Mouse (Mus musculus): ENCODE measurements around the gene Gm28043. TPM values are rescaled to one million over a fixed set of nuclear protein-coding genes. Genes with fewer than 3 reads are reported as not detected.
"Not testable (repeated sequence)": the region's sequence is repeated elsewhere in the genome, so short reads cannot be mapped to it uniquely, and the experiment has no call there.

The Gm28043 gene
- total RNA-seq, 1 experiment from 2014 or later = 9.5 TPM

DNA sequence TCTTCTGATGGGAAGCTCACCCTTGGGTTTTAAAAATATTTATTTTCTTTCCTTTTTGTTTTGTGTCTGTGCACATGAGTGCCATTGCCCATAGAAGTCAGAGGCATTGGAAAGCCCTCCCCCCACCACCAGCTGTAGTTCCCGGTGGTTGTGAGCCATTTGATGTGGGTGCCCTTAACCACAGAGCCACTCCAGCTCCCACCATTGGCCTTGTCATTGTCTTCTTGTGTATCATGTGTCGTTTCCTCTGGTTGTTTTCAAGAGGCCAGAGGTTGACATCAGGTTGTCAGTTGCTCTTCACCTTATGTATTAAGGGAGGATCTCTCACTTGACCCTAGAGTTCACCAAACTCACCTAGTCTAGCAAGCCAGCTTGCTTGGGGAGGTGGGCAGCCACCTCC is 78.9 kb downstream of the Gm28043 start:
- no peak for ATAC-seq (replicated peaks in 1 of 2; ENCODE audit: insufficient read depth in 1 of 2, low FRiP score in 2 of 2, low TSS enrichment in 1 of 2, low read depth in 1 of 2, poor library complexity in 2 of 2, severe bottlenecking in 2 of 2)

DNA sequence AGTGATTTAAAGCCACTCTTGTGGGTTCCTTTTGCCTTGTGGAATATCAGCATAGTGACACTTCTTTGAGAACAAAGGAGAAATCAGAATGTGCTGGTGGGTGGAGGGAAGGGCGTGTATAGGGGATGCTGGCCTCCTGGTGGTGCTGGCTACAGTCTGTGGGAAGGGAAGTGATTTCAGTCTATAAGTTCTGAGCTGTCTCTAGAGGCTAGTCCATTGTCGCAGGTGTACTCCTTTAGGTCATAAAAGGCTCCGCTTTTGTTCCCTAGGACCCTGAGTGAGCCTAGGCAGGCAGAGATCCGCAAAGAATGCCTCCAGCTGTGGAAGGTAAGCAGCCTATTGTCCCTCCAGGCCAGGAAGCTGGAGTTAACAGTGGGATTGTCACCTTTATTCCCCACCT is 79.8 kb downstream of the Gm28043 start:
- ATAC-seq (replicated peaks in 1 of 2; ENCODE audit: insufficient read depth in 1 of 2, low FRiP score in 2 of 2, low TSS enrichment in 1 of 2, low read depth in 1 of 2, poor library complexity in 2 of 2, severe bottlenecking in 2 of 2) = no peak

GRCm38 (mm10) chr17:29696940-29697339 is 82.3 kb downstream of the Gm28043 start:
- no peak for ATAC-seq (replicated peaks in 1 of 2; ENCODE audit: insufficient read depth in 1 of 2, low FRiP score in 2 of 2, low TSS enrichment in 1 of 2, low read depth in 1 of 2, poor library complexity in 2 of 2, severe bottlenecking in 2 of 2)

GRCm38 (mm10) chr17:29698421-29698820 is 83.7 kb downstream of the Gm28043 start:
- ATAC-seq (replicated peaks in 1 of 2; ENCODE audit: insufficient read depth in 1 of 2, low FRiP score in 2 of 2, low TSS enrichment in 1 of 2, low read depth in 1 of 2, poor library complexity in 2 of 2, severe bottlenecking in 2 of 2) = no peak

- ATAC-seq (replicated peaks in 1 of 2; ENCODE audit: insufficient read depth in 1 of 2, low FRiP score in 2 of 2, low TSS enrichment in 1 of 2, low read depth in 1 of 2, poor library complexity in 2 of 2, severe bottlenecking in 2 of 2) = no peak
Measured at GRCm38 (mm10) chr17:29700573-29700972, 85.9 kb downstream of the Gm28043 start.

DNA sequence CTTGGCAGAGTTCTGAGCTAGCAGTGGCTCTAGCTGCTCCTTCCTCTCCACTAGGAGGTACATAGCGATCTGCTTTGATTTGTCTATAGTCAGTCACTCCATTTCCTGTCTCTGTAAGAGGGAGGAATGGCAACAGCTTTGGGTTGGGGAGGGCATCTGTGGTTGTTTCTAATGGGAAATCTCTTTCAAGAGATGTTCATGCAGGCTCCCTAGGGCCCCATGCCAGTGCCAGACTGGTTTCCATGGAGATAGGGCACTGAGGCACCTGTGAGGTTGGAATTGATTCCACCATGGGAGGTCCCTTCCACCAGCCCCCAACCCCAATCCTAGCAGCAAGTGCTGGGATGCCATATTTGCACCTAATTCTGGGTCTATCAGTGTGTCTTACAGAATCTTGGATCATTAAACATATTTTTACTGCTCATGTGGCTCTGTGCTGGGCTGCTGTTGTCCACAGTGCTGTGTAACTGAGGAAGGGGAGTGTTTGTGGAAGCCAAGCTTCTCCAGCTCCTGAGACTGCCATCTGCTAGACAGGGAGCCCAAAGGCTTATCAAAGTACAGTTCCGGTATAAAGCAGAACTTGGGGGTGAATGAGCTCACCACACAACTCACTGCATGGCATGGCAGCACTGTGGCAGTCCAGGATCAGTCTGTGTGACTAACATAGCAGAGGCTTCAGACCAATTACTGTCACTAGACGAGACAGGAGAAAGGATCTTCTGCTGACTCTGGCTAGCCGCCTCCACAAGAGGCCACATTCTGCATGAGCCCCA is 88.4 kb downstream of the Gm28043 start:
- ATAC-seq (replicated peaks in 1 of 2; ENCODE audit: insufficient read depth in 1 of 2, low FRiP score in 2 of 2, low TSS enrichment in 1 of 2, low read depth in 1 of 2, poor library complexity in 2 of 2, severe bottlenecking in 2 of 2) = peak; percentile 74 to 80

GRCm38 (mm10) chr17:29704781-29705180 is 90.1 kb downstream of the Gm28043 start:
- ATAC-seq (replicated peaks in 1 of 2; ENCODE audit: insufficient read depth in 1 of 2, low FRiP score in 2 of 2, low TSS enrichment in 1 of 2, low read depth in 1 of 2, poor library complexity in 2 of 2, severe bottlenecking in 2 of 2) = peak; percentile 31 to 49; a peak in 1 of 4 replicates

- no peak for ATAC-seq (replicated peaks in 1 of 2; ENCODE audit: insufficient read depth in 1 of 2, low FRiP score in 2 of 2, low TSS enrichment in 1 of 2, low read depth in 1 of 2, poor library complexity in 2 of 2, severe bottlenecking in 2 of 2)
Measured at GRCm38 (mm10) chr17:29705881-29706280, 91.2 kb downstream of the Gm28043 start.

- no peak for ATAC-seq (replicated peaks in 1 of 2; ENCODE audit: insufficient read depth in 1 of 2, low FRiP score in 2 of 2, low TSS enrichment in 1 of 2, low read depth in 1 of 2, poor library complexity in 2 of 2, severe bottlenecking in 2 of 2)
Measured at GRCm38 (mm10) chr17:29706981-29707545, 92.4 kb downstream of the Gm28043 start.

GRCm38 (mm10) chr17:29708783-29709182 is 94.1 kb downstream of the Gm28043 start:
- 0 out of 4 replicates have a peak, but pooled peaks of 1 of the 2 experiments have one; percentile 14 for ATAC-seq (replicated peaks in 1 of 2; ENCODE audit: insufficient read depth in 1 of 2, low FRiP score in 2 of 2, low TSS enrichment in 1 of 2, low read depth in 1 of 2, poor library complexity in 2 of 2, severe bottlenecking in 2 of 2)

- ATAC-seq (replicated peaks in 1 of 2; ENCODE audit: insufficient read depth in 1 of 2, low FRiP score in 2 of 2, low TSS enrichment in 1 of 2, low read depth in 1 of 2, poor library complexity in 2 of 2, severe bottlenecking in 2 of 2) = no peak
Measured at GRCm38 (mm10) chr17:29710562-29711044, 95.9 kb downstream of the Gm28043 start.

DNA sequence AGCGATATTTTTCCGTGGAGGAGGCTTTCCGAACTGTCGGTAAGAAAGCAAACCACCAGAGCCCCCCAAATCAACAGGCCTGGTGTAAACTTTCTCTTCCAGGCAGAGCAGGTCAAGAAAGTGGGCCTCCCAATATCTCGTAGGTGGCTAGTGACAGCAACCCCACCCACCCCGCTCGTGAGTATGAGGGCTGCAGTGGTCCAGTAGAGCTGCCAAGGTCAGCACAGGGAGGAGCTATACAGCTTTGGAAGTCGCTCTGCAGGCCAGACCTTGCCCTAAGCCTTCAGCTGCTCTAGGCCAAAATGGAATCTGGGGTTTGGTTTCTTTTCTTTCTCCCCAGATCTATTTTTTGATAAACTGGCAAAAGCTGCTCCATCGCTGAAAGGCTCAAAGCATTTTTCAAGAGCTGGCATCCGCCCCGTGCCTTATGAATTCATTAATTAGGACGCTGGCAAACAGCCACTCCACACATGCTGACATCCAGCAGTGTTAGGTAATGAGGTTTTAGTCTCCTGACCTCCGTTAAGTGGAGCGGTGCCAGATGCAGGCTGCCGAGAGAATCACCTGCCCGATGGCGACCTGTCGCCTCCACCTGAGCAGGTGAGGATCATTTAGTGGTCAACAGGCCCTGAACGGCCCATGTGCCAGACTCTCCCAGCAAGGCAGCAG is 96.5 kb downstream of the Gm28043 start:
- no peak for ATAC-seq (replicated peaks in 1 of 2; ENCODE audit: insufficient read depth in 1 of 2, low FRiP score in 2 of 2, low TSS enrichment in 1 of 2, low read depth in 1 of 2, poor library complexity in 2 of 2, severe bottlenecking in 2 of 2)

DNA sequence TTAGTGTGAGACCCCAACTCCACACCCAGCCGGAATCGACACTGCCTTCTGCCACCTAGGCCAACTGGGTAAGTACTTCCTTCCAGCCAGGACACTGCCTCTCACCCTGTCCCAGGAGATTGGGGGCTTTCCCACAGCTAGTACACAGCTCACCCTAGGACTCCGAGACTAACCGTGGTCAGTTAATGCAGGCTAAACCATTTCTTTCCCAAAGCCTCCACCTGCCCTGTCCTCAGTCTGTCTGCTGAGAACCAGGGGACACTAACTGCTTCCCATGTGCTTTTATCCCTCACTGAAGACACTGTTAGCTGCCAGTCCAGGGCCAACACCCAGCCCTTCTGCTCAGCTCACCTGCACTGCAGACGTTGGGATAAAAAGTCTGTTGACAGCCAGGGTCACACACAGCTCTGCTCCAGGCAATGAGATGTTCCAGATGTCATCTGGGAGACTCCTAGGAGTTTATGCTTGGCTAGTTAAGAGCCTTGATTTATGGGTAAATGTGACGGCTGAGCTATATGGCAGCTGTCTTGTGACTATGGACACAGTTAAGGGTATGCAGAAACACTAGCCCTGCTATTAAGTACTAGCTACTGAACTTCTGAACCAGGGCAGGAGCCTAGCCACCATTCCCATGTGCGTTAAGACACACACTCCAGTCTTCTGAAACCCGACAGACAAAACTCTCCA is 97.2 kb downstream of the Gm28043 start:
- ATAC-seq (replicated peaks in 1 of 2; ENCODE audit: insufficient read depth in 1 of 2, low FRiP score in 2 of 2, low TSS enrichment in 1 of 2, low read depth in 1 of 2, poor library complexity in 2 of 2, severe bottlenecking in 2 of 2) = no peak

- ATAC-seq (replicated peaks in 1 of 2; ENCODE audit: insufficient read depth in 1 of 2, low FRiP score in 2 of 2, low TSS enrichment in 1 of 2, low read depth in 1 of 2, poor library complexity in 2 of 2, severe bottlenecking in 2 of 2) = no peak
Measured at GRCm38 (mm10) chr17:29712565-29712964, 97.9 kb downstream of the Gm28043 start.

GRCm38 (mm10) chr17:29713734-29714133 is 99.1 kb downstream of the Gm28043 start:
- not testable (repeated sequence) for ATAC-seq (replicated peaks in 1 of 2; ENCODE audit: insufficient read depth in 1 of 2, low FRiP score in 2 of 2, low TSS enrichment in 1 of 2, low read depth in 1 of 2, poor library complexity in 2 of 2, severe bottlenecking in 2 of 2)

- ATAC-seq (replicated peaks in 1 of 2; ENCODE audit: insufficient read depth in 1 of 2, low FRiP score in 2 of 2, low TSS enrichment in 1 of 2, low read depth in 1 of 2, poor library complexity in 2 of 2, severe bottlenecking in 2 of 2) = peak; percentile 93 to 94
Measured at GRCm38 (mm10) chr17:29716732-29717445, 102.2 kb downstream of the Gm28043 start, which contains the start of gene Ccdc167. Gene Ccdc167, minus strand, starts transcription at chr17:29717044.

GRCm38 (mm10) chr17:29718660-29719059 is 104.0 kb downstream of the Gm28043 start:
- ATAC-seq (replicated peaks in 1 of 2; ENCODE audit: insufficient read depth in 1 of 2, low FRiP score in 2 of 2, low TSS enrichment in 1 of 2, low read depth in 1 of 2, poor library complexity in 2 of 2, severe bottlenecking in 2 of 2) = no peak

Data from hematopoietic stem cell, adult 5-6 weeks (primary cell).